Mouse (Mus musculus) frontal cortex, postnatal 36 days (tissue): ENCODE measurements around the gene Glipr1.

ENCODE experiments used
- DNase-seq, 2 experiments: peaks; one replicate each; pipeline ENCODE4 v3.0.0; 2022; ENCODE audit warnings: low spot score in 2 of 2

The Glipr1 gene

GRCm38 (mm10) chr10:111960459-111960858, 42.0 kb downstream of the Glipr1 start:
- no peak for DNase-seq

- no peak for DNase-seq
Measured at GRCm38 (mm10) chr10:111959353-111959752, 43.1 kb downstream of the Glipr1 start.

GRCm38 (mm10) chr10:111958046-111958421, 44.4 kb downstream of the Glipr1 start:
- no peak for DNase-seq

- DNase-seq, result peak; percentile 54 to 82
Measured at GRCm38 (mm10) chr10:111957271-111958045, 45.0 kb downstream of the Glipr1 start.

- no peak for DNase-seq
Measured at GRCm38 (mm10) chr10:111955836-111956235, 46.6 kb downstream of the Glipr1 start.

- DNase-seq, result no peak
Measured at GRCm38 (mm10) chr10:111949008-111949407, 53.4 kb downstream of the Glipr1 start.

GRCm38 (mm10) chr10:111948041-111948440, 54.4 kb downstream of the Glipr1 start:
- DNase-seq, result no peak

- DNase-seq, result no peak
Measured at GRCm38 (mm10) chr10:111945563-111945962, 56.9 kb downstream of the Glipr1 start.

- no peak for DNase-seq
Measured at GRCm38 (mm10) chr10:111943026-111943425, 59.4 kb downstream of the Glipr1 start.

GRCm38 (mm10) chr10:111937146-111937534, 65.3 kb downstream of the Glipr1 start:
- DNase-seq, result no peak

- DNase-seq, result no peak
Measured at GRCm38 (mm10) chr10:111936491-111937145, 65.8 kb downstream of the Glipr1 start.

- no peak for DNase-seq
Measured at GRCm38 (mm10) chr10:111936021-111936420, 66.4 kb downstream of the Glipr1 start.
